Mouse (Mus musculus): Measurements from ENCODE around the gene Cyp27b1. TPM values are rescaled to one million over a fixed set of nuclear protein-coding genes. Genes with fewer than 3 reads are reported as not detected.

The Cyp27b1 gene
- polyA plus RNA-seq, 1 experiment from 2014 or later = 0.11 TPM

GRCm38 (mm10) chr10:127092742-127093141 is 44.7 kb downstream of the Cyp27b1 start:
- H3K9me3 ChIP-seq (ENCODE audit: control insufficient read depth, low read length) = no peaks in the 10 kb centered on the region
- ATAC-seq = no peak
- WGBS = 46% methylated on average over 4 of the region's 4 CpGs
- H3K36me3 ChIP-seq (ENCODE audit: control insufficient read depth, insufficient read depth, low read length) = peaks cover 12% of the 10 kb centered on the region
- H3K4me3 ChIP-seq (ENCODE audit: low read length) = no peak overlapping the region
- H3K9ac ChIP-seq (ENCODE audit: low read depth, low read length) = no peak overlapping the region
- H3K27me3 ChIP-seq (replicated peaks; ENCODE audit: control insufficient read depth, insufficient read depth, low read length) = peaks cover 46% of the 10 kb centered on the region
- H3K27ac ChIP-seq (ENCODE audit: low read length) = no peak overlapping the region
- peaks cover 5% of the 10 kb centered on the region for H3K4me1 ChIP-seq (ENCODE audit: control insufficient read depth, insufficient read depth, low read length)
- H3K4me2 ChIP-seq (ENCODE audit: low read depth, low read length) = no peak overlapping the region

DNA sequence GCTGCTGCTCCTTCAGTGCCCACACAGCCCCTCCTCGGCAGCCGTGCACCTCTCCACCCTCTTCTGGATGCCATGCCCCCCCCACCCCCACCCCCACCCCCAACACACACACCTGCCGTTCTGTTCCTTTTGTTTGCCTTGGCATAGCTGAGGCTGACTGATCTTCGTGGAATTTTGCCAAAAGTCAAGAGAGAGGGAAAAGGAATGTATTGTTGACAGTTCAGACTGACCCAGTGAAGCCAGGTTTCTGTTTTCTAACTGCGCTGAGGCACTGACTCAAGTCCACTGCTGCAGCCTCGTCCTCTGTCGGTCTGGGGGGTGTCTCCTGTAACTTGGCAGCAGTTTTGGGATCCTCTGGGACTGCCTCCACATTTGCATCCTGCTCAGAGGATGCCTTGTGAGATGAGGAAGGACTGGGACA is 46.3 kb downstream of the Cyp27b1 start:
- H3K36me3 ChIP-seq (ENCODE audit: control insufficient read depth, insufficient read depth, low read length) = peaks cover 13% of the 10 kb centered on the region
- no peak overlapping the region for H3K4me2 ChIP-seq (ENCODE audit: low read depth, low read length)
- H3K27me3 ChIP-seq (replicated peaks; ENCODE audit: control insufficient read depth, insufficient read depth, low read length) = peaks cover 38% of the 10 kb centered on the region
- H3K9me3 ChIP-seq (ENCODE audit: control insufficient read depth, low read length) = no peaks in the 10 kb centered on the region
- H3K9ac ChIP-seq (ENCODE audit: low read depth, low read length) = no peak overlapping the region
- ATAC-seq = no peak
- H3K4me3 ChIP-seq (ENCODE audit: low read length) = no peak overlapping the region
- peaks cover 5% of the 10 kb centered on the region for H3K4me1 ChIP-seq (ENCODE audit: control insufficient read depth, insufficient read depth, low read length)
- WGBS = 29% methylated on average over 7 of the region's 7 CpGs
- H3K27ac ChIP-seq (ENCODE audit: low read length) = no peak overlapping the region

DNA sequence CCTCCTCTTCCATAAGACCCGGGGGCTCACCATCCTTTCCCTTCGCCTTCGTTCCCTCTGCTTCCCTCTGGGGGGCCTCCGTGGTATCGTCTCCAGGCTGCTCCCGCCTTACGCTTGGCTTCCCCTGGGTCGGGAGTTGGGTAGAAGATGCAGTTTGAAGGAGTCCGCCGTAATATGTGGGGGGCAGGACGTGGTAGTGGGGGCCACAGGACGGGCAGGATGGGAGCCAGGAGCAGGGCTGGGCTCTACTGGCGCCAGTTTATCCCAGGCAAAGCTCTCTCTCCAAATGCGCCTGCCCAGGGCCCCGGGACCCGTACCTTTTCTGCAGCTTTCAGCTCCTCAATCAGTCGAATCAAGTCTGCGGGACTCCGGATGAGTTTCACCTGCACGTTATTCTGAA is 50.5 kb downstream of the Cyp27b1 start:
- Histone ChIP-seq H3K27me3 (replicated peaks; ENCODE audit: control insufficient read depth, insufficient read depth, low read length) (no peaks in the 10 kb centered on the region), H3K9me3 (ENCODE audit: control insufficient read depth, low read length) (no peaks in the 10 kb centered on the region), H3K27ac (ENCODE audit: low read length) (no peak overlapping the region), H3K4me1 (ENCODE audit: control insufficient read depth, insufficient read depth, low read length) (no peaks in the 10 kb centered on the region), H3K4me2 (ENCODE audit: low read depth, low read length) (no peak overlapping the region), H3K9ac (ENCODE audit: low read depth, low read length) (no peak overlapping the region), H3K36me3 (ENCODE audit: control insufficient read depth, insufficient read depth, low read length) (peaks cover 13% of the 10 kb centered on the region), H3K4me3 (ENCODE audit: low read length) (no peak overlapping the region)
- 77% methylated on average over 20 of the region's 20 CpGs for WGBS
- no peak for ATAC-seq

DNA sequence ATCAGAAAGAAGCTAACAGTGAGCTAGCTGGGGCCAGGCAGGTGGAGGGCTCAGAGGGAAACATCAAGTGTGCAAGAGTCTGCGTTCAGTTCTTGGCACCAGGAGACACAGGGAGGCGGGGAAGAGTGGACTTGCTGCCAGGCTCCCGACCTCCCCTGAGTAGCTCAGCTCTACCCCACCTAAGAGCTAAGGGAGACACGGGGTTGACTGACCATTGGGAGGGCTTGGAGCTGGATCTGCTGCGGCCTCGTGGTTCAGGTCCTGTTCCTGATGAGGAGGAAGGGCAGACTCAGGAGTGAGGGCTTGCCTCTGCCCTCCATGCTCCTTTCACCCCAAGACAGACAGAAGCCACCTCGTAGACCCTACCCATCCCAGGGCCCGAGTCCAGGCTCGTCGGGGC is 51.1 kb downstream of the Cyp27b1 start:
- no peak overlapping the region for H3K27ac ChIP-seq (ENCODE audit: low read length)
- H3K4me1 ChIP-seq (ENCODE audit: control insufficient read depth, insufficient read depth, low read length) = no peaks in the 10 kb centered on the region
- 90% methylated on average over 10 of the region's 10 CpGs for WGBS
- H3K9ac ChIP-seq (ENCODE audit: low read depth, low read length) = no peak overlapping the region
- H3K27me3 ChIP-seq (replicated peaks; ENCODE audit: control insufficient read depth, insufficient read depth, low read length) = no peaks in the 10 kb centered on the region
- no peak overlapping the region for H3K4me3 ChIP-seq (ENCODE audit: low read length)
- peaks cover 13% of the 10 kb centered on the region for H3K36me3 ChIP-seq (ENCODE audit: control insufficient read depth, insufficient read depth, low read length)
- no peak overlapping the region for H3K4me2 ChIP-seq (ENCODE audit: low read depth, low read length)
- no peak for ATAC-seq
- H3K9me3 ChIP-seq (ENCODE audit: control insufficient read depth, low read length) = no peaks in the 10 kb centered on the region

DNA sequence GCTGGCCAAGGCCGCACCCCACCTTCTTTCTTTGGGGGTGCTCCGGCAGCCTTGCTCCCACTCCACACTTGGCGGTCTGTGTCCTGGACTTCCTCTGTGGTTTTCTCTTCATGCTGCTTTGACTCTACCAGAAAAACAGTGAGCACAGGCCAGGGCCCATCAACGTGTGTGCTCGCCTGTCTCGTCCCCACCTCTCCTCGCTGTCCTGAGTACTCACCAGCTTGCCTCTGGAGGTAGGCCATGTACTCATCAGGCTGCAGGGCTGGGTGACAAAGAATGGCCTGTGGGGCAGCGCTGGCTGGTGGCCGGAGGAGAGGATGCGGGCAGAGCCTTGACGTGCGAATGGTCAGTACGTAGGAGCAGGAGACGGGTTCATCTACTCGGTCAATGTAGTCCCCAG is 51.8 kb downstream of the Cyp27b1 start:
- H3K27ac ChIP-seq (ENCODE audit: low read length) = no peak overlapping the region
- H3K9me3 ChIP-seq (ENCODE audit: control insufficient read depth, low read length) = no peaks in the 10 kb centered on the region
- no peaks in the 10 kb centered on the region for H3K4me1 ChIP-seq (ENCODE audit: control insufficient read depth, insufficient read depth, low read length)
- ATAC-seq = no peak
- no peak overlapping the region for H3K4me3 ChIP-seq (ENCODE audit: low read length)
- whole genome bisulfite sequencing = 93% methylated on average over 15 of the region's 15 CpGs
- peaks cover 13% of the 10 kb centered on the region for H3K36me3 ChIP-seq (ENCODE audit: control insufficient read depth, insufficient read depth, low read length)
- H3K4me2 ChIP-seq (ENCODE audit: low read depth, low read length) = no peak overlapping the region
- H3K27me3 ChIP-seq (replicated peaks; ENCODE audit: control insufficient read depth, insufficient read depth, low read length) = no peaks in the 10 kb centered on the region
- no peak overlapping the region for H3K9ac ChIP-seq (ENCODE audit: low read depth, low read length)

- Histone ChIP-seq H3K9ac (ENCODE audit: low read depth, low read length) (no peak overlapping the region), H3K27ac (ENCODE audit: low read length) (no peak overlapping the region), H3K27me3 (replicated peaks; ENCODE audit: control insufficient read depth, insufficient read depth, low read length) (no peaks in the 10 kb centered on the region), H3K4me2 (ENCODE audit: low read depth, low read length) (no peak overlapping the region), H3K9me3 (ENCODE audit: control insufficient read depth, low read length) (no peaks in the 10 kb centered on the region), H3K36me3 (ENCODE audit: control insufficient read depth, insufficient read depth, low read length) (peaks cover 13% of the 10 kb centered on the region), H3K4me1 (ENCODE audit: control insufficient read depth, insufficient read depth, low read length) (no peaks in the 10 kb centered on the region), H3K4me3 (ENCODE audit: low read length) (no peak overlapping the region)
- WGBS = 73% methylated on average over 8 of the region's 8 CpGs
- ATAC-seq = no peak
Measured at GRCm38 (mm10) chr10:127100414-127100813, 52.4 kb downstream of the Cyp27b1 start.

DNA sequence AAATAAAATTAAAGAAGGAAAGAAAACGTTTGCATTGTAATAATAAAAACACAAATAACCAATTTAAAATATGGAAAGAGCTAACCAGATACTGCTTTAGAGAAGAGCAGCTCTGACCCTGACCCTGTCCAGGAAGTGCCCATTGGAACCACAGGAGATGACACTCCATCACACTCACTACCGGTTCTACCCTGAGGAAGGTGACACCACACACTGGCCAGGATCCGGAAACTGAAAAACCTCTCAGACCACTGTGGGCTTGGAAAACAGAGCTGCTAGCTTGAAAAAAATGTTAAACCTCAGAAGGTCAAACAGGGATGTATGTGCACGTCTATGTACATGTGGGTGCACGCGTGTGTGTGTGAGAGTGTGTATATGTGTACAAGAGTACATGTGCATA is 53.1 kb downstream of the Cyp27b1 start:
- no peak overlapping the region for H3K4me3 ChIP-seq (ENCODE audit: low read length)
- no peaks in the 10 kb centered on the region for H3K27me3 ChIP-seq (replicated peaks; ENCODE audit: control insufficient read depth, insufficient read depth, low read length)
- H3K27ac ChIP-seq (ENCODE audit: low read length) = no peak overlapping the region
- H3K9me3 ChIP-seq (ENCODE audit: control insufficient read depth, low read length) = no peaks in the 10 kb centered on the region
- peaks cover 9% of the 10 kb centered on the region for H3K36me3 ChIP-seq (ENCODE audit: control insufficient read depth, insufficient read depth, low read length)
- no peak overlapping the region for H3K4me2 ChIP-seq (ENCODE audit: low read depth, low read length)
- 85% methylated on average over 6 of the region's 6 CpGs for WGBS
- H3K9ac ChIP-seq (ENCODE audit: low read depth, low read length) = no peak overlapping the region
- no peak for ATAC-seq
- no peaks in the 10 kb centered on the region for H3K4me1 ChIP-seq (ENCODE audit: control insufficient read depth, insufficient read depth, low read length)

MicroRNAs within 50 kb of the gene (microRNA counts, 519-probe panel; counts per million panel counts)
- microRNA mmu-miR-546 = 35.7 counts per million

Small RNA genes within 50 kb of the gene (microRNA-seq; reads per million reads assigned to microRNA genes)
- not detected for gene Mir546

Other genes starting within 250 kb of the Cyp27b1 start
- 14.8 and 15.3 TPM in 2 replicates for gene Atp23, start 146.9 kb upstream of the Cyp27b1 start, polyA plus RNA-seq (2015; fragmentation: Nextera tagmentation; extraction: Ambion mirVana)
- gene Ctdsp2, start 69.5 kb upstream of the Cyp27b1 start, polyA plus RNA-seq (2015; fragmentation: Nextera tagmentation; extraction: Ambion mirVana) = 41.2 and 44.0 TPM in 2 replicates
- 0.21 and 0.28 TPM in 2 replicates for gene Avil, start 47.5 kb upstream of the Cyp27b1 start, polyA plus RNA-seq (2015; fragmentation: Nextera tagmentation; extraction: Ambion mirVana)
- 85.7 and 100 TPM in 2 replicates for gene Tsfm, start 17.4 kb upstream of the Cyp27b1 start, polyA plus RNA-seq (2015; fragmentation: Nextera tagmentation; extraction: Ambion mirVana)
- gene Mettl1, start 6.8 kb upstream of the Cyp27b1 start, polyA plus RNA-seq (2015; fragmentation: Nextera tagmentation; extraction: Ambion mirVana) = 42.4 and 48.3 TPM in 2 replicates
- gene Eef1akmt3, start 6.7 kb upstream of the Cyp27b1 start, polyA plus RNA-seq (2015; fragmentation: Nextera tagmentation; extraction: Ambion mirVana) = 0.49 and 0.61 TPM in 2 replicates
- gene March9, start 11.9 kb downstream of the Cyp27b1 start, polyA plus RNA-seq (2015; fragmentation: Nextera tagmentation; extraction: Ambion mirVana) = 0.40 and 0.50 TPM in 2 replicates
- gene Cdk4, start 15.3 kb downstream of the Cyp27b1 start, polyA plus RNA-seq (2015; fragmentation: Nextera tagmentation; extraction: Ambion mirVana) = 1,474 and 1,595 TPM in 2 replicates
- gene Tspan31, start 22.0 kb downstream of the Cyp27b1 start, polyA plus RNA-seq (2015; fragmentation: Nextera tagmentation; extraction: Ambion mirVana) = 189 and 206 TPM in 2 replicates
- 0.05 and 0.21 TPM in 2 replicates for gene Agap2, start 27.0 kb downstream of the Cyp27b1 start, polyA plus RNA-seq (2015; fragmentation: Nextera tagmentation; extraction: Ambion mirVana)
- 110 and 116 TPM in 2 replicates for gene Os9, start 72.9 kb downstream of the Cyp27b1 start, polyA plus RNA-seq (2015; fragmentation: Nextera tagmentation; extraction: Ambion mirVana)
- gene B4galnt1, start 117.0 kb downstream of the Cyp27b1 start, polyA plus RNA-seq (2015; fragmentation: Nextera tagmentation; extraction: Ambion mirVana) = 65.6 and 66.7 TPM in 2 replicates
- 1.0 and 1.1 TPM in 2 replicates for gene Slc26a10, start 132.4 kb downstream of the Cyp27b1 start, polyA plus RNA-seq (2015; fragmentation: Nextera tagmentation; extraction: Ambion mirVana)
- 44.7 and 46.3 TPM in 2 replicates for gene Arhgef25, start 141.8 kb downstream of the Cyp27b1 start, polyA plus RNA-seq (2015; fragmentation: Nextera tagmentation; extraction: Ambion mirVana)
- 54.4 and 56.9 TPM in 2 replicates for gene Dtx3, start 147.5 kb downstream of the Cyp27b1 start, polyA plus RNA-seq (2015; fragmentation: Nextera tagmentation; extraction: Ambion mirVana)
- gene Pip4k2c, start 163.3 kb downstream of the Cyp27b1 start, polyA plus RNA-seq (2015; fragmentation: Nextera tagmentation; extraction: Ambion mirVana) = 40.3 and 44.5 TPM in 2 replicates
- 5.2 and 5.3 TPM in 2 replicates for gene Kif5a, start 215.1 kb downstream of the Cyp27b1 start, polyA plus RNA-seq (2015; fragmentation: Nextera tagmentation; extraction: Ambion mirVana)
- 162 and 170 TPM in 2 replicates for gene Dctn2, start 218.1 kb downstream of the Cyp27b1 start, polyA plus RNA-seq (2015; fragmentation: Nextera tagmentation; extraction: Ambion mirVana)
- gene Mbd6, start 240.8 kb downstream of the Cyp27b1 start, polyA plus RNA-seq (2015; fragmentation: Nextera tagmentation; extraction: Ambion mirVana) = 9.9 and 11.1 TPM in 2 replicates

Measured in intestine, embryonic 16.5 days (tissue).